Mouse (Mus musculus): ENCODE results near the gene Ipo4. TPM values are rescaled to one million over a fixed set of nuclear protein-coding genes. Genes with fewer than 3 reads are reported as not detected.

The Ipo4 gene
- total and polyA plus RNA-seq, 2 experiments, result 16.8 to 53.0 TPM

- peaks cover 3% of the 10 kb centered on the region; the same call in 1 of the 2 replicates for H3K4me1 ChIP-seq (ENCODE audit: control insufficient read depth, insufficient read depth, low read length)
- H3K9ac ChIP-seq (ENCODE audit: low read depth, low read length), result no peak overlapping the region
- 95% methylated on average over 7 of the region's 7 CpGs for WGBS
- TF ChIP-seq CTCF (IDR thresholded peaks at IDR 0.05; ENCODE audit: low read depth, low read length) (no peak), POLR2A (IDR thresholded peaks at IDR 0.05; ENCODE audit: extremely low read depth, insufficient read depth, low read length) (no peak)
- DNase-seq (ENCODE audit: extremely low read depth, low read depth, low spot score), result no peak
- H3K36me3 ChIP-seq (ENCODE audit: control insufficient read depth, insufficient read depth, low read length), result peaks cover under 1% of the 10 kb centered on the region; the same call in 1 of the 2 replicates
- no peaks in the 10 kb centered on the region for H3K79me2 ChIP-seq (ENCODE audit: control insufficient read depth, insufficient read depth, low read length)
- no peak overlapping the region for H3K27ac ChIP-seq (replicated peaks; ENCODE audit: insufficient read depth, low read depth, low read length)
- no peak overlapping the region for H3K4me3 ChIP-seq (ENCODE audit: insufficient read depth, low read depth, low read length)
- H3K27me3 ChIP-seq (ENCODE audit: control insufficient read depth, insufficient read depth, low read length), result no peaks in the 10 kb centered on the region
Measured at GRCm38 (mm10) chr14:55614565-55615178, 21.1 kb downstream of the Ipo4 start.

DNA sequence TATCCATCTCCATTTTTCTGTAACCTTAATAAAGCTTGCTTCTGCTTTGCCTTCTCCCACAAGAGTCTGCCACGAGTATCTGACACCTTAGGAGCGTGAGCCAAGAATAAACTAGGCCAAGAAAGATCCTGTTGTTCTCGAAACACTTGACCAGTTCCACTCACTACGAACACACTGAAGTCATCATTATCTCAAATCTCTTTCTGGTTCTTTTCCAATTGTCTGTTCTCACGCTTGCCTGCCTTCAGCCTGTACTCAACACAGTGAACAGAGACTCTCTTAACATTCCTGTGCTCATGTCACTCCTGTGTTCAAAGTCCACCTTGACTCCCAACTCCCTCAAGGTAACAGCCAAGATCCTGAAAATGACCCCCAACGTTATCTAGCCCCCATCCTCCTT, 22.4 kb downstream of the Ipo4 start:
- no peaks in the 10 kb centered on the region for H3K27me3 ChIP-seq (ENCODE audit: control insufficient read depth, insufficient read depth, low read length)
- TF ChIP-seq POLR2A (IDR thresholded peaks at IDR 0.05; ENCODE audit: extremely low read depth, insufficient read depth, low read length) (no peak), CTCF (IDR thresholded peaks at IDR 0.05; ENCODE audit: low read depth, low read length) (no peak)
- peaks cover 12% of the 10 kb centered on the region for H3K36me3 ChIP-seq (ENCODE audit: control insufficient read depth, insufficient read depth, low read length)
- peaks cover 3% of the 10 kb centered on the region; the same call in 1 of the 2 replicates for H3K4me1 ChIP-seq (ENCODE audit: control insufficient read depth, insufficient read depth, low read length)
- H3K27ac ChIP-seq (replicated peaks; ENCODE audit: insufficient read depth, low read depth, low read length), result no peak overlapping the region
- DNase-seq (ENCODE audit: extremely low read depth, low read depth, low spot score), result no peak
- H3K4me3 ChIP-seq (ENCODE audit: insufficient read depth, low read depth, low read length), result no peak overlapping the region
- 71% methylated on average over 6 of the region's 6 CpGs for WGBS
- no peak overlapping the region for H3K9ac ChIP-seq (ENCODE audit: low read depth, low read length)
- H3K79me2 ChIP-seq (ENCODE audit: control insufficient read depth, insufficient read depth, low read length), result no peaks in the 10 kb centered on the region

DNA sequence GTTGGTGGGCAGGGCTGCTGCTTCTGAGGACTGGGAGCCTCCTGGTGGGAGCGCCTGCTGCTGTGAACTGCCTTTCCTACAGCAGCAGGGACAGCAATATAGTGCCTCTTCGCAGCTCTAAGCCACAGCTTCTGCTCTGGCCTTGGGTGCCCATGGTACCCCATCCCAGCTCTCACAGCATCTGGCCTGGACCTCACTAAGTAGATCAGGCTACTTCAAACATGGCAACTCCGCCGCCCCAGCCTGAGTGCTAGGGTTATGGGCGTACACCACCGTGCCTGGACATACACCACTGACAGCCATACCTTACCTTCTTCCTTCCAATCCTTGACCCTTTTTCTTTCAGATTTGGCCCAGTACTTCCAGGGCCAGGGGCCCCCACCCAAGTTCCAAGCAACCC, 27.4 kb downstream of the Ipo4 start:
- H3K4me3 ChIP-seq (ENCODE audit: insufficient read depth, low read depth, low read length), result no peak overlapping the region
- H3K36me3 ChIP-seq (ENCODE audit: control insufficient read depth, insufficient read depth, low read length), result peaks cover 35% of the 10 kb centered on the region
- WGBS, result 98% methylated on average over 6 of the region's 6 CpGs
- no peak overlapping the region for H3K27ac ChIP-seq (replicated peaks; ENCODE audit: insufficient read depth, low read depth, low read length)
- H3K4me1 ChIP-seq (ENCODE audit: control insufficient read depth, insufficient read depth, low read length), result peaks cover 14% of the 10 kb centered on the region
- H3K27me3 ChIP-seq (ENCODE audit: control insufficient read depth, insufficient read depth, low read length), result no peaks in the 10 kb centered on the region
- H3K79me2 ChIP-seq (ENCODE audit: control insufficient read depth, insufficient read depth, low read length), result no peaks in the 10 kb centered on the region; the same call in 1 of the 2 replicates
- H3K9ac ChIP-seq (ENCODE audit: low read depth, low read length), result no peak overlapping the region
- DNase-seq (ENCODE audit: extremely low read depth, low read depth, low spot score), result no peak
- TF ChIP-seq CTCF (IDR thresholded peaks at IDR 0.05; ENCODE audit: low read depth, low read length) (no peak), POLR2A (IDR thresholded peaks at IDR 0.05; ENCODE audit: extremely low read depth, insufficient read depth, low read length) (no peak)

DNA sequence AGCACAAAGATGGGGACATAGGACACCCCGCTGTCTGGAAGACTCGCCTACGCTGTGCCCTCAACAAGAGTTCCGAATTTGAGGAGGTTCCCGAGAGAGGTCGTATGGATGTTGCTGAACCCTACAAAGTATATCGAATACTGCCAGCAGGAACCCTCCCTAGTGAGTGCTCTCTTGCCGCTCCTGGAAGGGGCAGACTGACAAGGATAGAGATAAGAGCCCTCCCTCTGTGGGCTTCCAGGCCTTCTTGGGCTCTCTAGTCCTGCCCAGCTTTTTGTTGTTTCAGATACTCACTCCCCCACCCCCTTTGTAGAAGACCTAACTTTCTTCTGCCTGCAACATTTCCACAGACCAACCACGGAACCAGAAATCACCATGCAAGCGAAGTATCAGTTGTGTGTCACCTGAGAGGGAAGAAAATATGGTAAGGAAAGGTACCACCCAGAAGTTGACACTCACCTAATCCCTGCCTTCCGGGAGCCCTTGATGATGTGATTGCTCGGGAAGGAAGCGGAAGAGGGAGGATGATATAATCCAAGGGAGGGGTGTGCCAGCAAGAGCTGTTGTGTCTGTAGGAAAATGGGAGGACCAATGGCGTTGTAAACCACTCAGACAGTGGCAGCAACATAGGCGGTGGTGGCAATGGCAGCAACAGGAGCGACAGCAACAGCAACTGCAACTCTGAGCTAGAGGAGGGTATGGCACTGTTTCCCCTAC, 29.9 kb downstream of the Ipo4 start:
- H3K4me1 ChIP-seq (ENCODE audit: control insufficient read depth, insufficient read depth, low read length), result peaks cover 22% of the 10 kb centered on the region
- no peaks in the 10 kb centered on the region for H3K27me3 ChIP-seq (ENCODE audit: control insufficient read depth, insufficient read depth, low read length)
- no peak overlapping the region for H3K4me3 ChIP-seq (ENCODE audit: insufficient read depth, low read depth, low read length)
- H3K79me2 ChIP-seq (ENCODE audit: control insufficient read depth, insufficient read depth, low read length), result peaks cover 2% of the 10 kb centered on the region; the same call in 1 of the 2 replicates
- TF ChIP-seq CTCF (IDR thresholded peaks at IDR 0.05; ENCODE audit: low read depth, low read length) (no peak), POLR2A (IDR thresholded peaks at IDR 0.05; ENCODE audit: extremely low read depth, insufficient read depth, low read length) (no peak)
- 91% methylated on average over 16 of the region's 16 CpGs for WGBS
- H3K9ac ChIP-seq (ENCODE audit: low read depth, low read length), result no peak overlapping the region
- no peak for DNase-seq (ENCODE audit: extremely low read depth, low read depth, low spot score)
- peaks cover 39% of the 10 kb centered on the region for H3K36me3 ChIP-seq (ENCODE audit: control insufficient read depth, insufficient read depth, low read length)
- H3K27ac ChIP-seq (replicated peaks; ENCODE audit: insufficient read depth, low read depth, low read length), result no peak overlapping the region

DNA sequence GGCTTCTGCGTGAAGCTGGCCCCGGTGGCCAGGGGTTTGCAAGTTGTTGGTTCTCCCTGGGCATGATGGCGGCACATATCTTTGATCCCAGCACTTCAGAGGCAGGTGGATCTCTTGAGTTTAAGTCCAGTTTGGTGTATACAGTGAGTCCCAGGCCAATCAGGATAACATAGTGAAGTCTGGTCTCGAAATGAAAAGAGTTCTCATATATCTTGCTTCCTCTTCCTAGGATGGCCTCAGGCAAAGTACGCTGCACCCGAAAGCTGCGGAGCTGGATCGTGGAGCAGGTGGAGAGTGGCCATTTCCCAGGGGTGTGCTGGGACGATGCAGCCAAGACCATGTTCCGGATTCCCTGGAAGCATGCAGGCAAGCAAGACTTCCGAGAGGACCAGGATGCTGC, 30.9 kb downstream of the Ipo4 start:
- no peak for DNase-seq (ENCODE audit: extremely low read depth, low read depth, low spot score)
- no peak for TF ChIP-seq CTCF (IDR thresholded peaks at IDR 0.05; ENCODE audit: low read depth, low read length)
- TF ChIP-seq POLR2A (IDR thresholded peaks at IDR 0.05; ENCODE audit: extremely low read depth, insufficient read depth, low read length), result no peak
- H3K4me3 ChIP-seq (ENCODE audit: insufficient read depth, low read depth, low read length), result peak overlapping the region; percentile 75
- H3K4me1 ChIP-seq (ENCODE audit: control insufficient read depth, insufficient read depth, low read length), result peaks cover 22% of the 10 kb centered on the region
- H3K9ac ChIP-seq (ENCODE audit: low read depth, low read length), result peak overlapping the region; percentile 55
- peaks cover 2% of the 10 kb centered on the region; the same call in 1 of the 2 replicates for H3K79me2 ChIP-seq (ENCODE audit: control insufficient read depth, insufficient read depth, low read length)
- peak overlapping the region; percentile 96 for H3K27ac ChIP-seq (replicated peaks; ENCODE audit: insufficient read depth, low read depth, low read length)
- no peaks in the 10 kb centered on the region for H3K27me3 ChIP-seq (ENCODE audit: control insufficient read depth, insufficient read depth, low read length)
- peaks cover 45% of the 10 kb centered on the region for H3K36me3 ChIP-seq (ENCODE audit: control insufficient read depth, insufficient read depth, low read length)
- 81% methylated on average over 11 of the region's 11 CpGs for WGBS

Data from liver, adult 2 months (tissue).